ENCODE assay signal across 10 mouse cellular contexts in genomic region chr13:38579971-38580600, GRCm38 (mm10). TPM values are rescaled to one million over a fixed set of nuclear protein-coding genes. Genes with fewer than 3 reads are reported as not detected.
DNase-seq lines count a peak whose midpoint lies in the region; TF ChIP-seq lines count a peak whose summit lies in the region.
"Had no signal": no experiment of that assay in that cellular context is flagged by ENCODE, and none has a peak within 500 bp of the region (broad histone marks: within the 10 kb centered on the region; RNA-seq: fewer than 3 reads in every experiment).

No protein-coding gene starts in this region.

- in situ Hi-C loops in CH12.LX (cut with MboI; ENCODE audit: low pct_ligation_motif_present, low pct_unique_long_range_greater_than_20kb, low sequenced_read_pairs) = loop anchor here (25.0 kb wide), 3 partner anchors 243 to 518 kb away; partner anchors contain the start of genes Bmp6 and Snrnp48

- no peak for TF ChIP-seq POLR2A in CH12.LX (IDR thresholded peaks at IDR 0.05; ENCODE audit: low read depth, low read length)
- no peak for TF ChIP-seq POLR2A in lung, adult 2 months (IDR thresholded peaks at IDR 0.05; ENCODE audit: borderline replicate concordance, extremely low read depth, low read depth, low read length)

- H3K79me2 ChIP-seq in CH12.LX (replicated peaks; ENCODE audit: control insufficient read depth, extremely low read depth, insufficient read depth, poor library complexity, severe bottlenecking) = no peaks in the 10 kb centered on the region

- H3K36me3 ChIP-seq in CH12.LX (replicated peaks in 1 of 2; ENCODE audit: control insufficient read depth in 1 of 2, insufficient read depth in 1 of 2, low read length in 1 of 2) = no peaks in the 10 kb centered on the region
- H3K36me3 ChIP-seq: limb, embryonic 12.5 days; neural tube, embryonic 13.5 days had no signal

- peaks cover 7 to 44% of the 10 kb centered on the region in 2 experiments for H3K4me1 ChIP-seq in CH12.LX (ENCODE audit: control insufficient read depth in 1 of 2, insufficient read depth in 2 of 2)
- H3K4me1 ChIP-seq in lung, adult 2 months (ENCODE audit: control insufficient read depth, insufficient read depth, low read length) = peaks cover 16% of the 10 kb centered on the region
- H3K4me1 ChIP-seq: limb, embryonic 12.5 days; neural tube, embryonic 13.5 days had no signal

- no peak overlapping the region for H3K4me3 ChIP-seq in CH12.LX (replicated peaks in 1 of 3; ENCODE audit: low read depth in 2 of 3, low read length in 2 of 3, poor library complexity in 1 of 3)
- H3K4me3 ChIP-seq in lung, adult 2 months (replicated peaks; ENCODE audit: extremely low read depth, low read depth, low read length) = no peak overlapping the region
- H3K4me3 ChIP-seq: limb, embryonic 12.5 days; neural tube, embryonic 13.5 days had no signal

- TF ChIP-seq RAD21 in CH12.LX (IDR thresholded peaks at IDR 0.05; ENCODE audit: low read depth, low read length) = no peak

- DNase-seq in cerebellum, postnatal 10 days = peak; percentile 23 to 24
- no peak for DNase-seq in cerebellum, adult 18-20 months
- no peak for DNase-seq in CH12.LX (ENCODE audit: extremely low read depth)
- DNase-seq in heart, postnatal 14 days = peak; percentile 47 to 59
- peak; percentile 54 for DNase-seq in lung, adult 2 months
- no peak for DNase-seq in left cerebral cortex, postnatal 36 days (ENCODE audit: low spot score in 2 of 2)
- DNase-seq in B cell, adult 2 months = no peak
- DNase-seq in left cerebral cortex, postnatal 14 days (ENCODE audit: low spot score in 2 of 2) = no peak

- whole genome bisulfite sequencing in lung, adult 2 months = 32% methylated on average over 25 of the region's 25 CpGs

- no peaks in the 10 kb centered on the region for H3K27me3 ChIP-seq in CH12.LX (replicated peaks)
- H3K27me3 ChIP-seq: limb, embryonic 12.5 days; neural tube, embryonic 13.5 days had no signal

- intact Hi-C loops in heart, postnatal 14 days (cut with DNase I) = loop anchor here (1.0 to 10.0 kb wide), 5 partner anchors 53 to 513 kb away; partner anchors contain the start of gene Txndc5
- intact Hi-C loops in left cerebral cortex, postnatal 36 days (cut with DNase I) = no loop called here
- intact Hi-C loops in left cerebral cortex, postnatal 14 days (cut with DNase I) = no loop called here

- peaks cover 6% of the 10 kb centered on the region for H3K9me3 ChIP-seq in CH12.LX (replicated peaks; ENCODE audit: low read length)
- H3K9me3 ChIP-seq: limb, embryonic 12.5 days; neural tube, embryonic 13.5 days had no signal

- H3K9ac ChIP-seq in CH12.LX (ENCODE audit: insufficient read depth, low read depth) = no peak overlapping the region
- H3K9ac ChIP-seq: limb, embryonic 12.5 days; neural tube, embryonic 13.5 days had no signal

- no peak for TF ChIP-seq EP300 in CH12.LX (IDR thresholded peaks at IDR 0.05; ENCODE audit: low read length)

- peak overlapping the region; percentile 29; the same call in 1 of the 2 replicates for H3K4me2 ChIP-seq in CH12.LX (ENCODE audit: insufficient read depth, low read depth, poor library complexity, severe bottlenecking)
- H3K4me2 ChIP-seq: limb, embryonic 12.5 days; neural tube, embryonic 13.5 days had no signal

- no peak for TF ChIP-seq CTCF in CH12.LX (conservative IDR thresholded peaks at IDR 0.05 in 1 of 2, IDR thresholded peaks at IDR 0.05 in 1 of 2; ENCODE audit: low read depth in 2 of 2, low read length in 2 of 2)
- TF ChIP-seq CTCF in lung, adult 2 months (IDR thresholded peaks at IDR 0.05; ENCODE audit: insufficient read depth, low read length) = no peak

- dilution Hi-C loops in CH12.LX (cut with MboI; ENCODE audit: extremely low pct_ligation_motif_present, extremely low pct_unique_long_range_greater_than_20kb, low sequenced_read_pairs) = no loop called here

- H3K27ac ChIP-seq in CH12.LX (ENCODE audit: insufficient read depth, low read depth) = no peak overlapping the region
- H3K27ac ChIP-seq: limb, embryonic 12.5 days; neural tube, embryonic 13.5 days had no signal

TF ChIP-seq in CH12.LX, 34 proteins besides CTCF, POLR2A, EP300 and RAD21:
- TF ChIP-seq SIN3A (IDR thresholded peaks at IDR 0.05; ENCODE audit: low read length) (no peak), NELFE (IDR thresholded peaks at IDR 0.05; ENCODE audit: low read depth, low read length) (no peak), BHLHE40 (IDR thresholded peaks at IDR 0.05; ENCODE audit: low read depth, low read length) (no peak), IRF4 (IDR thresholded peaks at IDR 0.05; ENCODE audit: low read depth, low read length) (no peak), POLR2AphosphoS2 (IDR thresholded peaks at IDR 0.05; ENCODE audit: low read depth, low read length) (no peak), TCF12 (IDR thresholded peaks at IDR 0.05; ENCODE audit: low read depth, low read length) (no peak), ETS1 (conservative IDR thresholded peaks at IDR 0.05; ENCODE audit: low read depth, low read length) (no peak), HCFC1 (IDR thresholded peaks at IDR 0.05; ENCODE audit: low read depth, low read length) (no peak), MAZ (IDR thresholded peaks at IDR 0.05; ENCODE audit: low read depth, low read length) (no peak), JUN (IDR thresholded peaks at IDR 0.05; ENCODE audit: insufficient read depth, low read depth, low read length) (no peak), ZMIZ1 (IDR thresholded peaks at IDR 0.05; ENCODE audit: low read depth, low read length) (no peak), USF2 (conservative IDR thresholded peaks at IDR 0.05; ENCODE audit: low read depth, low read length) (no peak), KAT2A (IDR thresholded peaks at IDR 0.05; ENCODE audit: insufficient replicate concordance, low read length) (no peak), MXI1 (IDR thresholded peaks at IDR 0.05; ENCODE audit: low read depth, low read length) (no peak), MAFK (IDR thresholded peaks at IDR 0.05; ENCODE audit: insufficient replicate concordance, low read length) (no peak)

RNA-seq across cellular contexts. Expression of gene Txndc5, which starts 51.5 kb away (rescaled TPM):
- total RNA-seq in CH12.LX (2012; rRNA removed) = 131 and 171 TPM in 2 replicates
- 111 and 120 TPM in 2 replicates for total RNA-seq in CH12.LX (2014; rRNA removed)
- polyA plus RNA-seq in CH12.LX (2012; ENCODE audit: insufficient read length, low read depth) = 145 and 155 TPM in 2 replicates
- 10 to 100 TPM; 42.0 to 42.3 TPM for total RNA-seq in heart, postnatal 14 days (2021)
- 134 and 151 TPM in 2 replicates for polyA plus RNA-seq in lung, adult 2 months (2012; rRNA removed)
- total RNA-seq in left cerebral cortex, postnatal 36 days (2021) = 10 to 100 TPM; 45.8 to 49.6 TPM
- 10 to 100 TPM; 42.7 to 46.0 TPM for total RNA-seq in left cerebral cortex, postnatal 14 days (2021)

RNA-seq across cellular contexts. Expression of gene Bloc1s5, which starts 54.8 kb away (rescaled TPM):
- 5.6 and 6.2 TPM in 2 replicates for total RNA-seq in CH12.LX (2012; rRNA removed)
- 8.5 and 9.3 TPM in 2 replicates for total RNA-seq in CH12.LX (2014; rRNA removed)
- polyA plus RNA-seq in CH12.LX (2012; ENCODE audit: insufficient read length, low read depth) = 12.7 and 17.1 TPM in 2 replicates
- 10 to 100 TPM in 1 of 2 experiments, 1 to 10 TPM in 1; 8.3 to 10.4 TPM for total RNA-seq in heart, postnatal 14 days (2021)
- polyA plus RNA-seq in lung, adult 2 months (2012; rRNA removed) = 4.2 and 5.6 TPM in 2 replicates
- 10 to 100 TPM; 10.8 to 14.6 TPM for total RNA-seq in left cerebral cortex, postnatal 36 days (2021)
- total RNA-seq in left cerebral cortex, postnatal 14 days (2021) = 10 to 100 TPM in 1 of 2 experiments, 1 to 10 TPM in 1; 7.3 to 10.8 TPM

Comparison
In these comparisons a context has a peak if more than half of its experiments do, and no peak if none do; other contexts are left out.
1. DNase-seq: peak in cerebellum, postnatal 10 days (2 of 2), heart, postnatal 14 days (2 of 2) and lung, adult 2 months (single experiment); none in cerebellum, adult 18-20 months (0 of 2), CH12.LX (single experiment), left cerebral cortex, postnatal 36 days (0 of 2), B cell, adult 2 months (0 of 2) and left cerebral cortex, postnatal 14 days (0 of 2).